Mouse (Mus musculus) CD4-positive, CD25-positive, alpha-beta regulatory T cell, adult 4 months (primary cell): Measurements from ENCODE around the gene Lrrc75a. TPM values are rescaled to one million over a fixed set of nuclear protein-coding genes. Genes with fewer than 3 reads are reported as not detected.
A peak's percentile ranks its signal among the peaks of the same experiment; 100 is the strongest.

Experiments
- ATAC-seq: one replicate; pipeline ENCODE4 v1.8.0; 2017
- polyA plus RNA-seq, 2 experiments: library from polyadenylated mRNA; unstranded; fragments of 100-300 nt; shearing (Covaris generic); gene quantifications; one replicate each; pipeline ENCODE4 v1.2.1; 2017

Lrrc75a gene
- polyA plus RNA-seq, 2 experiments from 2014 or later, result 1.9 to 4.6 TPM

- no peak for ATAC-seq
These were observed 3.6 kb downstream of the Lrrc75a start for GRCm38 (mm10) chr11:62644602-62645336.

DNA sequence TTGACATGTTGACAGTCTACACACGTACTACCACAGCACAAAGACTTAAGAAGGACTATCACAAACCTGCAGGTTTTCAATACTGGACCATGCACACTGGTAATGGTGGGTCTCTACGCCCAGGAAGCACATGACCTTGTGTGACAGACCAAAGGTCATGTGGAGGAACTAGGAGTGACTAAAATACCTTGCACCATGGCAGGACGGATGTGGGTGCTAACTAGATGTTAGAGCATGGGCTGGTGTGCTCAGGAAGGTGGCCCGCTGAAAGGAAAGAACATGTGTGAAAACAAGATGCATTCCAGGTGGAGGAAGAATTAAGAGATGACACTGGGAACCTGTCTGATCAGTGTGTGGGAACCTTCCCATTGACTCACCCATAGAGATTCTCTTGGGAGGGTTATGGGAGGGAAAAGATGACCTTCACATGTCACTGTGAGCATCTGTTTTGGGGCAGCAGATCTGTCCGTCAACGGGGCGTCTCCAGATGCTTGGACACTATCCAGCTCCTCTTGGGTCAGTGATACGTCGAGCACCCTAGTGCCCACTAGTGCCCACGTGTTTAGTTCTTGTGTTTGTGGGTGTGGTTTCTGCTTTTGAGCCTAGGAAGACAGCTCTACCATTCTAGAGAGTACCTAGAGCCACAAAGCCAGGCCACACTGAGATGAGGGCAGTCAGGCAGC, 4.5 kb downstream of the Lrrc75a start:
- ATAC-seq, result no peak

- ATAC-seq, result no peak
These were observed 5.2 kb downstream of the Lrrc75a start for GRCm38 (mm10) chr11:62643011-62643631.

GRCm38 (mm10) chr11:62642023-62642844, 6.1 kb downstream of the Lrrc75a start:
- no peak for ATAC-seq

GRCm38 (mm10) chr11:62640378-62640777, 7.9 kb downstream of the Lrrc75a start:
- no peak for ATAC-seq

DNA sequence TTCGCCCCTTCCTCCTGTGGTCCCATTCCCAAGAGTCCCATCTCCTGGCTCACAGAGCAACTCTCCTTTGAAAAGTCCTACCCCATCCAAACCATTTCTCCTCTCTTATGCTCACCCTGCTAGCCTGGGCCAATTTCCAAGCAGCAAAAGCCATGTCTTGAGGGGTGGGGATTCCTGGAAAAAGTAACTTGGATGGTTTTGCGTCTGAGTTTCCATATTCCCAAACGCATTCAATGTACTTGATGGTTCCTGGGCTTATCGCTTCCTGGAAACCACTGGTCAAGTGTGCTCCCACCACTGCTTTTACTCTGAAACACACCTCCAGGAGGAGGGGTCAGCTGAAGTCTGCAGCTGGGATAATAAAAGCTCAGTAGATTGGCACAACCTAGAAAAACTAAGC, 9.9 kb downstream of the Lrrc75a start:
- no peak for ATAC-seq

DNA sequence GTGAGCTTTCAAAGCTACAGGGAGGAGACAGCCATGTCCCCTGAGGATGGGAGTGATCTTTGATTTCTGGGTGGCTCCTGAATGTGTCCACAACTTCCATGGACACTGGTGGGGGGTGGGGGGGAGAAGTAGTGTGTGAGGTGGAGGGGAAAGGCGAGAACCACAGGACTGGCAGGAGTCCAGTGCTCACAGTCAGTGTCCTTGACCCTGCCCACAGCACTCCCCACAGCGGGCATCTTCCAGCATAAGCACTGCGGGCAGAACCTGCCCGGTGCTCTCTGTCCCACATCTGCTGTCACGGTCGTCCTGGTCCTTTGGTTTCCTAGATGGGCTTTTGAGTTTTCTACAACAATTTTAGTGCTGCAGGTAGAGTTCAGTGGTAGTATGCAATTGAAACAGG, 10.5 kb downstream of the Lrrc75a start:
- no peak for ATAC-seq

DNA sequence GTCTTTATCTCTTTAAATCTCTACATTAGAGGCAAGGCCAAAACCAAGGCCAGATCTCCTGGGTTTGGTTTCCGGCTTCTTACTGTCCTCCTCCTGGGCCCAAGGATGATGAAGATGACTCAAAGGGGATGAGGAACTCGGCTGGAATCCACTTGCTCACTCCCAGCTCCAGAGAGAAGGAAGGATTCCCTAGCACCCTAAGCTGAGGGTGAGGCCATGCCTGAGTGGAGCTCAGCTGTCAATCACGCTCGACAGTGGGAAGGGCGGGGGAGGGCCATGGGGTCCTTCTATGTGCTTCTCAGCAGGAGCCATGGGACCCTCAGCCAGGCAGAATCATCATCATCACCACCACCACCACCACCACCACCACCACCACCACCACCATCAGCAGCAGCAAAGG, 10.9 kb downstream of the Lrrc75a start:
- no peak for ATAC-seq

GRCm38 (mm10) chr11:62636840-62637221, 11.5 kb downstream of the Lrrc75a start:
- no peak for ATAC-seq

- no peak for ATAC-seq
These were observed 12.1 kb downstream of the Lrrc75a start for GRCm38 (mm10) chr11:62636105-62636839.

GRCm38 (mm10) chr11:62635406-62635805, 12.9 kb downstream of the Lrrc75a start:
- no peak for ATAC-seq

- ATAC-seq, result no peak
These were observed 17.2 kb downstream of the Lrrc75a start for GRCm38 (mm10) chr11:62631138-62631537.

DNA sequence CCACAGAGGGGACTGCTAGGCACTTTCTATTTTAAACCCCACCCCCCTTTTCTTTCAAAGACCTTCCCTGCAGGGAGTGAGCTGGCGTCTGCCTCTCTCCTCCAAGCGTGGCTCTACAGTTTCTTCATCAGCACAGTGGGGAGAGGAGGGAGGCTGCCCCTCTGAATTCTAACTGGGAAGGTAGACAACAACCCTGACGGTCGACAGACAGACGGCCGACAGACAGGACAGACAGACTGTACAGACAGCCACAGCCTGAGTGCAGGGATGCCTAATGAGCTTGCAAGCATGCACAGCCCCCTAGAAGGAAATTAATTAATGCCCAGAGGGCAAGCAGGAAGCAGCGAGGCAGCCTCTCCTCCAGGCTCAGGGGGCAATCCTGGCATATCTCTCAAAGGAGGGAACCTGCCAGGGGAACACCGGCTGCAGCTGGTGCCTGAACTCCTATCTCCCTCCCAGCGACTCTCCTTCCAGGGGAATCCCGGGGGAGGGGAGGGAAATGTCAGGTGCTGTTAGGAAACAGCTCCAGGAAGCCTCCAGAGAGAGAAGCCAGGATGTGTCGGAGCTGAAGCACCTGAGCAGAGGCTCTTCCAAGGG, 18.0 kb downstream of the Lrrc75a start:
- ATAC-seq, result no peak

DNA sequence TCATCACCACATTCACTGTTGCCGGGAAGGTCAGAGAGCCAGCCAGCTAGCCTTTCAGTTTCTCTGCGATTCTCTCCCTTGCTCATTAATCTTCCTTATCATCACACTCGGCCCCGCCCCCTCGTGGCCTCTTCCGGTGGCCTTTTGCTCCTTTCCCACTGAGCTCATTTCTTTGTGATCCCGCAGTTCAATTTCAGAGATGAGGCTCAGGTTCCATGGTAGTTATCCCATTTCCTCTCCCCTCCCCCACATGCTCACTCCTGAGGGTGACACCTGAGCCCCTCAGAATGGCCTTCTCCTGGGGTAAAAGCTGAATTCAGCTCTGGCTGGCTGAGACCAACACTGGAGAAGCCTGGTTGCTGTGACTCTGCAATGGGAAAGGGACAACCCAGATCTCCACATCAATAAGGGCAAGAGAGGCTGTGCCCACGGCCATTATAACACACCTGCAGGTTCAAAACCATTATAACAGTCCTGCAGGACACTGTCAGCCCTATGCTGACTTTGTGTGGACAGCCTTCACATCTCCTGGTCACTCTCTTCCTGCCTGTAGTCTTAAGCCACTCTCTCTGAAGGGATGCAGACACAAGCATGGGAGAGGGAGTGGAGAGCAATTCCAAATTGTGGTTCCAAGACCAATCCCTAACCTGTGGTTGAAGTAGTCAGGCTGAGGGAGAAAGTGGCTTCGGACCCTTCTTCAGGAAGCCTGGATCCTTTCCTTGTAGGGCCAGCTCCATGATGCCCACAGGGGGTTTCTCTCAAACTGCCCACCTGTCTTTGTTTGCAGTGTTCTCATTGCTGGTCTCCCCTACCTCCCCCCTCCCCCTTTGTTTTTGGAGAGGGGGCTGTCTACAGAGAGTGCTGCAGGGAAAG, 18.7 kb downstream of the Lrrc75a start:
- peak; percentile 49 for ATAC-seq

GRCm38 (mm10) chr11:62624341-62625291, 23.7 kb downstream of the Lrrc75a start:
- ATAC-seq, result no peak

- no peak for ATAC-seq
These were observed 25.5 kb downstream of the Lrrc75a start for GRCm38 (mm10) chr11:62622850-62623249.

DNA sequence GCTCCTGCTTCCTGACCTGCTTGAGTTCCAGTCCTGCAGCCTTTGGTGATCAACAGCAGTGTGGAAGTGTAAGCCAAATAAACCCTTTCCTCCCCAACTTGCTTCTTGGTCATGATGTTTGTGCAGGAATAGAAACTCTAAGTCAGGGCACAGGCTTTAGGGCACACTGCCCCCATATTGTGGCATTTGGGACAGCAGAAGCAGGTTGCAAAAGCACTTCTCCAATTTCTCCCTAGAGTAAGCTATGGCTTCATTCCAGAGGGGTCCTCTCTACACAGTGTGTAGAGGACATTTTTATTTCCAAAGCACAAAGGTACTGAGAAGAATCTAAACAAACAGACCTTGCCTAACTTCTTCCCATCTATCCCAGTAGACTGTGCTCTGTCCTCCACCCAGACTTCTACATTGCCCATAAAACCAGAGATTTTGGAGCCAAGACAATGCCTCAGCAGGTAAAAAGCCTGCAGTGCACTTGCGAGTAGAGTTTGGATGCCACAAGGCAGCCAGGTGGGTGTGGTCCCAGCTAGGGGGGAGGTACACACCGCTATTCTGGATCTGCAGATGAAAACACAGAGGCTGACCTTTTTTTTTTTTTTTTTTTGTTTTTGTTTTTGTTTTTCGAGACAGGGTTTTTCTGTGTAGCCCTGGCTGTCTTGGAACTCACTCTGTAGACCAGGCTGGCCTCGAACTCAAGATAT, 26.6 kb downstream of the Lrrc75a start:
- ATAC-seq, result no peak

GRCm38 (mm10) chr11:62621079-62621478, 27.2 kb downstream of the Lrrc75a start:
- ATAC-seq, result no peak

DNA sequence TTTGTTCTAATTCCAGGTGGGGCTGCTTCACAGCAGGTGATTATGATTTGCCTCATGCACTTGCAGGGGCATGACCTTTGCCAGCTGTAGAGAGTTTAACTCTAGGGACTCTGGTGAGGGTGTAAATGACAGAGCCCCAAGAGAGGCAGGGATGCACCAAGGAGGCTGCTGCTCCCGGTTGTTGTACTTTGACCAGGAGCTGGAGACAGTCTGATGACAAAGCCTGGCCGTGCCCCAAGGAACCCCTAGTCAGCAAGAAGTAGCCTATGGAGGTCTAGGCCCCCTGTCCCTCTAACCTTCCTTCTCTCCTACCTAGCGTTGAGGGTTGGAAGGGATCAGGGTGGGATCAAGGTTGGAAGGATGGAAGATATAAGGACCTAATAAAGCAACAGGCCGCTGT, 32.9 kb downstream of the Lrrc75a start:
- ATAC-seq, result no peak
